14 mouse cellular contexts compared by ENCODE assay signal in genomic region chr4:145035450-145035849, GRCm38 (mm10).
DNase-seq lines count a peak whose midpoint lies in the region; ATAC-seq and TF ChIP-seq lines count a peak whose summit lies in the region.
"Had no signal": no experiment of that assay in that cellular context is flagged by ENCODE, and none has a peak within 500 bp of the region (broad histone marks: within the 10 kb centered on the region; RNA-seq: fewer than 3 reads in every experiment).

No protein-coding gene starts in this region.

- H3K4me1 ChIP-seq in heart, embryonic 13.5 days, result peaks cover 74% of the 10 kb centered on the region
- peaks cover 73% of the 10 kb centered on the region for H3K4me1 ChIP-seq in G1E (ENCODE audit: insufficient read depth, low read depth, low read length)
- peaks cover 22% of the 10 kb centered on the region for H3K4me1 ChIP-seq in embryonic facial prominence, embryonic 12.5 days
- peaks cover 52 to 71% of the 10 kb centered on the region in 2 experiments for H3K4me1 ChIP-seq in liver, embryonic 14.5 days (replicated peaks; ENCODE audit: control insufficient read depth in 2 of 2, insufficient read depth in 2 of 2, low read length in 1 of 2)

- DNase-seq in heart, adult 18-20 months, result no peak
- DNase-seq in G1E (ENCODE audit: low spot score), result peak; percentile 53
- DNase-seq in liver, embryonic 14.5 days (ENCODE audit: low read depth in 3 of 3, low spot score in 3 of 3), result peak; percentile 44 to 60 (median 57)
- DNase-seq in urinary bladder, adult 18-20 months (ENCODE audit: low spot score in 2 of 2), result no peak
- no peak for DNase-seq in cerebellum, postnatal 4 days (ENCODE audit: low spot score in 2 of 2)
- DNase-seq in gastrocnemius, postnatal 10 days, result no peak
- DNase-seq: adrenal gland, postnatal 14 days; cerebellum, adult 18-20 months; kidney, adult 11 months; midbrain, embryonic 14.5 days; right cerebral cortex, postnatal 4 days had no signal

- peaks cover 34% of the 10 kb centered on the region for H3K36me3 ChIP-seq in heart, embryonic 13.5 days
- peaks cover 54% of the 10 kb centered on the region for H3K36me3 ChIP-seq in G1E (replicated peaks)
- H3K36me3 ChIP-seq in embryonic facial prominence, embryonic 12.5 days, result peaks cover 5% of the 10 kb centered on the region; the same call in 1 of the 2 replicates
- H3K36me3 ChIP-seq in liver, embryonic 14.5 days (replicated peaks; ENCODE audit: control insufficient read depth, insufficient read depth, low read depth), result peaks cover 2% of the 10 kb centered on the region; the same call in 1 of the 2 replicates

- H3K27ac ChIP-seq in heart, embryonic 13.5 days (replicated peaks), result peak overlapping the region; percentile 78
- peak overlapping the region; percentile 33 for H3K27ac ChIP-seq in embryonic facial prominence, embryonic 12.5 days
- H3K27ac ChIP-seq in liver, embryonic 14.5 days, result peak overlapping the region; percentile 91

- ATAC-seq in heart, embryonic 13.5 days (ENCODE audit: extremely low read depth, insufficient number of reproducible peaks, low FRiP score, low TSS enrichment), result no peak
- ATAC-seq in G1E (ENCODE audit: extremely low read depth, insufficient number of reproducible peaks, low FRiP score, poor library complexity, severe bottlenecking), result peak; percentile 16
- no peak for ATAC-seq in embryonic facial prominence, embryonic 12.5 days (ENCODE audit: insufficient number of reproducible peaks, insufficient read depth, low FRiP score, low TSS enrichment)
- ATAC-seq in liver, embryonic 14.5 days (ENCODE audit: insufficient read depth), result peak; percentile 36; the same call in 1 of the 2 replicates
- ATAC-seq: Patski had no signal

- H3K9ac ChIP-seq in heart, embryonic 13.5 days, result 0 out of 2 replicates have a peak overlapping the region, but pooled peaks have one; percentile 30
- H3K9ac ChIP-seq in embryonic facial prominence, embryonic 12.5 days, result no peak overlapping the region
- peak overlapping the region; percentile 39 for H3K9ac ChIP-seq in liver, embryonic 14.5 days (replicated peaks)

- H3K27me3 ChIP-seq in heart, embryonic 13.5 days (replicated peaks), result no peaks in the 10 kb centered on the region
- H3K27me3 ChIP-seq in G1E (ENCODE audit: insufficient read depth, low read length), result no peaks in the 10 kb centered on the region
- no peaks in the 10 kb centered on the region for H3K27me3 ChIP-seq in embryonic facial prominence, embryonic 12.5 days
- no peaks in the 10 kb centered on the region for H3K27me3 ChIP-seq in liver, embryonic 14.5 days (ENCODE audit: control insufficient read depth, insufficient read depth, low read length)
- H3K27me3 ChIP-seq: Patski had no signal

- TF ChIP-seq CTCF in G1E (IDR thresholded peaks at IDR 0.05; ENCODE audit: low read depth, low read length), result no peak
- no peak for TF ChIP-seq CTCF in liver, embryonic 14.5 days (IDR thresholded peaks at IDR 0.05; ENCODE audit: low read depth)

- WGBS in heart, embryonic 13.5 days, result 46% methylated on average over 3 of the region's 3 CpGs
- WGBS in embryonic facial prominence, embryonic 12.5 days, result 74% methylated on average over 3 of the region's 3 CpGs
- 15% methylated on average over 3 of the region's 3 CpGs for WGBS in liver, embryonic 14.5 days (ENCODE audit: insufficient replicate concordance)

- H3K4me2 ChIP-seq in heart, embryonic 13.5 days, result no peak overlapping the region
- H3K4me2 ChIP-seq in embryonic facial prominence, embryonic 12.5 days (replicated peaks), result no peak overlapping the region
- H3K4me2 ChIP-seq in liver, embryonic 14.5 days (ENCODE audit: low read depth), result peak overlapping the region; percentile 75

- H3K9me3 ChIP-seq in heart, embryonic 13.5 days, result no peaks in the 10 kb centered on the region
- no peaks in the 10 kb centered on the region for H3K9me3 ChIP-seq in G1E (replicated peaks)
- H3K9me3 ChIP-seq in embryonic facial prominence, embryonic 12.5 days, result no peaks in the 10 kb centered on the region
- H3K9me3 ChIP-seq in liver, embryonic 14.5 days (ENCODE audit: control insufficient read depth, low read length), result no peaks in the 10 kb centered on the region

- peak; percentile 70 for TF ChIP-seq EP300 in liver, embryonic 14.5 days (IDR thresholded peaks at IDR 0.05; ENCODE audit: low read depth)

- H3K4me3 ChIP-seq in heart, embryonic 13.5 days, result no peak overlapping the region
- H3K4me3 ChIP-seq in G1E (ENCODE audit: low read depth, low read length), result peak overlapping the region; percentile 63; the same call in 1 of the 2 replicates
- no peak overlapping the region for H3K4me3 ChIP-seq in embryonic facial prominence, embryonic 12.5 days
- no peak overlapping the region for H3K4me3 ChIP-seq in liver, embryonic 14.5 days (ENCODE audit: insufficient read depth in 1 of 2, low read depth in 2 of 2, low read length in 2 of 2)

Comparison
In these comparisons a context has a peak if more than half of its experiments do, and no peak if none do; other contexts are left out.
1. ATAC-seq: peak in G1E (single experiment) and liver, embryonic 14.5 days (single experiment); none in heart, embryonic 13.5 days (single experiment) and embryonic facial prominence, embryonic 12.5 days (single experiment).
2. H3K27ac ChIP-seq: peak in every context shown above with its lines; median percentile 91 in liver, embryonic 14.5 days; 78 in heart, embryonic 13.5 days; 33 in embryonic facial prominence, embryonic 12.5 days.
3. DNase-seq: peak in G1E (single experiment) and liver, embryonic 14.5 days (3 of 3); none in heart, adult 18-20 months (0 of 2), urinary bladder, adult 18-20 months (0 of 2), cerebellum, postnatal 4 days (0 of 2) and gastrocnemius, postnatal 10 days (single experiment).